Mouse (Mus musculus) Patski (cell line): ENCODE results near the gene Cyp2d10. TPM values are rescaled to one million over a fixed set of nuclear protein-coding genes. Genes with fewer than 3 reads are reported as not detected.

ENCODE experiments used
- ATAC-seq: fragments of 100-300 bp; one replicate; pipeline ENCODE4 v1.8.0; 2021
- CTCF ChIA-PET: fragments of 350-600 bp; sonication (Branson Sonifier 250); formaldehyde crosslinking; loops from one replicate; lab custom pipeline; 2022; ENCODE audit warnings: inconsistent platforms; lab: Charles Lee
- POLR2A ChIA-PET: fragments of 350-600 bp; sonication (Branson Sonifier 250); formaldehyde crosslinking; loops from one replicate; lab custom pipeline; 2022; ENCODE audit warnings: antibody characterized with exemption, inconsistent platforms; lab: Charles Lee
- DNase-seq: peaks from one replicate; pipeline ENCODE4 v3.0.0-alpha.2; 2011; ENCODE audit warnings: low read depth, low spot score
- H3K27me3 ChIP-seq: fragments of 371-371 bp; one replicate; pipeline ENCODE4 v1.5.1; 2021
- CTCF ChIP-seq: fragments of 100-300 bp; IDR thresholded peaks from one replicate; pipeline ENCODE4 v1.5.1; 2021
- in situ Hi-C: fragments of 300-500 bp; cut with MboI; formaldehyde crosslinking; loops from 3 replicates; pipeline ENCODE4 v1.11.1; 2018; ENCODE audit warnings: low pct_unique_long_range_greater_than_20kb, mixed read lengths
- polyA plus RNA-seq: library from polyadenylated mRNA; unstranded; gene quantifications from one replicate; pipeline ENCODE4 v1.2.3, GENCODE M21; 2021

Cyp2d10 gene
- polyA plus RNA-seq, 1 experiment from 2014 or later = 0.30 TPM

DNA sequence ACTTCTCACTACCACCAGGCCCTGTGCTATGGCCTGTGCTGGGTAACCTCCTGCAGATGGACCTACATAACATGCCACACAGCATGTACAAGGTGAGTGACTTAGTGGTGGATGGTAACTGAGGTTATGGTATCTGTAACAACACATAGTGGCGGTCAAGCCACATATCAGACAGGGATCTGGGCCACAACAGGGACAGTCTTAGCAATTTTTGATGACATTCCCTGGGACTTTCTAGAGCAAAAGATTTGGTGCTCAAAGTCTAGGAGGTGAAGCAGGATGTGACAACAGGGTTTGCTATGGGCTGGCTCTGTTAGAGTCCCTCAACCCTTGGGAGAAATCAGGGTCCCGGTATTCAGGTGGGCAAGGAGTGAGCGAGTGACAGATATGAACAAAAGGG, 26.6 kb upstream of the Cyp2d10 start:
- CTCF ChIA-PET = no interaction called here
- POLR2A ChIA-PET = no interaction called here

GRCm38 (mm10) chr15:82433137-82433536, 26.1 kb upstream of the Cyp2d10 start, which contains the start of gene Cyp2d9:
Gene Cyp2d9 (plus strand): TSS chr15:82433437.
- ChIA-PET POLR2A (no interaction called here), CTCF (no interaction called here)
- in situ Hi-C loops = no loop called here
- DNase-seq (no peak), ATAC-seq (no peak)
- no peak for TF ChIP-seq CTCF
- H3K27me3 ChIP-seq = peaks cover 13% of the 10 kb centered on the region

More for the DNA sequence above, 26.6 kb upstream of the Cyp2d10 start:
- peaks cover 13% of the 10 kb centered on the region for H3K27me3 ChIP-seq
- in situ Hi-C loops = no loop called here
- ATAC-seq (no peak), DNase-seq (no peak)
- TF ChIP-seq CTCF = no peak

- peaks cover 10% of the 10 kb centered on the region for H3K27me3 ChIP-seq
- CTCF ChIA-PET = no interaction called here
- no peak for TF ChIP-seq CTCF
- ATAC-seq (no peak), DNase-seq (no peak)
- in situ Hi-C loops = no loop called here
- POLR2A ChIA-PET = no interaction called here
Observed at GRCm38 (mm10) chr15:82423471-82423870, 16.5 kb upstream of the Cyp2d10 start.

DNA sequence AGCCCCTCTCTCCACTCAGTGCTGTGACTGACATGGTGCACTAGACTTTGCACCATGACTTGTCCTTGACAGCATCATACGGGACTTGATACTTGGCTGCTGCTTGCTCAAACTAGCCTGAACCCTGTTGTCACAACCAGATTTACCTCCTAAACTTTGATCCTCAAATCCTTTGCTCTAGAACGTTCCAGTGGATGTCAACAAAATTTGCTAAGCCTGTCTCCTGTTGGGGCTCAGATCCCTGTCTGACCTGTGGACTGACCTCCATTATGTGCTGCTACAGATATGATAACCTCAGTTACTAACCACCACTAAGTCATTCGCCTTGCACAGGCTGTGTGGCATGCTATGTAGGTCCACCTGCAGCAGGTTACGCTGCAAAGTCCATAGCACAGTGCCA, 15.9 kb upstream of the Cyp2d10 start:
- in situ Hi-C loops = no loop called here
- ATAC-seq (no peak), DNase-seq (no peak)
- ChIA-PET CTCF (no interaction called here), POLR2A (no interaction called here)
- no peak for TF ChIP-seq CTCF
- peaks cover 10% of the 10 kb centered on the region for H3K27me3 ChIP-seq

DNA sequence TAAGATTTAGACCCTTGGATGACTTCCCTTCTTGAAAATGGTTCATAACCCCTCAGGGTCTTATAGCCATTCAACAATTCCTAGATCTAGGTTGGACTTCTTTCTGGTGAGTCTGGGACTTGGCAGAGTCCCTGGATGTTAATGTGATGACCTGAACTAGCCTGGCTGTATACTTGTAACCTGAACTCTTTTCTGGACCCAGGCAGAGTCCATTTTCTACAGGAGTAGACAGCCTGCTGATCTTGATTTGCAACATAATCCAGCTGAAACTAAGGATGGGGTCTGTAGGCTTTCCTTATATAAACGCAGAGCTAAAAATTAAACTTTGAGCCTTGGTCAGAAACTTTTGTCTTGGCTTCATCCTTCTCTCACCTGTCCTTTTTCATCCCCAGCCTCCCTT, 11.6 kb upstream of the Cyp2d10 start:
- TF ChIP-seq CTCF = no peak
- ChIA-PET CTCF (no interaction called here), POLR2A (no interaction called here)
- in situ Hi-C loops = no loop called here
- no peak for DNase-seq
- no peak for ATAC-seq
- peaks cover 6% of the 10 kb centered on the region for H3K27me3 ChIP-seq

DNA sequence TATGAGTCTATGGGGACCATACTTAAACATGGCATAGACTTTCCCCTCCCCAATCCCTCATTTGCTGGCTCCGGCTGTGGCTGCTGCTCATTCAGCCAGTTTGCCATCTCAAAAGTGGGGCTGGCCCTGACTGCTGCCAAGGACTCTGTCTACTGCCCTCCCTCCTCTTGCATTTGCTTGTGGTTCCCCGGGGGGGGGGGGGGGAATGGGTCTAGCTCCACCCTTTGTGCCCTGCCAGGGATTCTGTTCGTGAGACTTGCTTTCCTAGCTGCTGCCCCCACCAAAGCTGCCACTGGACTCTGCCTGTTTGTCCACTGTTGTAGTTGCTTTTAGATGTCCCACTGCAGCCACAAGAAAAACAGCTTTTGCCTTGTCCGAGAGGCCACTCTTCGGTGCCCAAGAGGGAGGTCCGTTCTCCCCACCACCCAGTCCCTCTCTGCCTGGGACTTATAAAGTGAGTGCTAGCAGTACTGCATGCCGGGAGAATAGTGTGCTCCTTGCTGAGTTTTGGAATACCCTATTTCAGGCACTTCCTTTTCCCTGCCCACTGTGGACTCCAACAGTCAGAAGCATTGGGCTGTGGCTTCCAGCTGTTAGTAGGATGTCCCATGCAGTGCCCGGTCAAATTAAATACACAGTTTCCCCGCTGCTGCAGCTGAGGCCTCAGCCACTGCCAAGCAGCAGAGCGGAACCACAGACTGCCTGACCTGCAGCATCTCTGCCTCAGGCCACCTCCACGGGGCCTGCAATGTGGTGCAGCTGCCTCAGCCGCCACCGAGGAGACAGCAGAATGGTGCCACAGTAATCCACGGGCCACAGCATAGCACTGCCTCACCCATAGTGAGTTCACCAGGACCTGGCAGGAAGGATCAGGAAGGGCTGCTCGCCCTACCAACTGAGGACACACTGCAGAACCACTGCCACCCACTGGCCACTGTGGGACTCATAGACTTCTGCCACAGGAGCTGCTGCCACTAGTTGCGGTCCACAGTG, 10.1 kb upstream of the Cyp2d10 start:
- DNase-seq = no peak
- peak; percentile 59 for TF ChIP-seq CTCF
- H3K27me3 ChIP-seq = peaks cover 6% of the 10 kb centered on the region
- peak; percentile 46 for ATAC-seq
- POLR2A ChIA-PET = no interaction called here
- in situ Hi-C loops = no loop called here
- CTCF ChIA-PET = interaction anchor here (1.1 to 1.5 kb wide), 2 partner anchors 56 to 70 kb away, joined by 3 to 4 read pairs; no protein-coding TSS in a partner anchor

- POLR2A ChIA-PET = no interaction called here
- H3K27me3 ChIP-seq = peaks cover 2% of the 10 kb centered on the region
- in situ Hi-C loops = no loop called here
- ATAC-seq (no peak), DNase-seq (no peak)
- TF ChIP-seq CTCF = no peak
- CTCF ChIA-PET = no interaction called here
Observed at GRCm38 (mm10) chr15:82407536-82407935, 541 bp upstream of the Cyp2d10 start.

DNA sequence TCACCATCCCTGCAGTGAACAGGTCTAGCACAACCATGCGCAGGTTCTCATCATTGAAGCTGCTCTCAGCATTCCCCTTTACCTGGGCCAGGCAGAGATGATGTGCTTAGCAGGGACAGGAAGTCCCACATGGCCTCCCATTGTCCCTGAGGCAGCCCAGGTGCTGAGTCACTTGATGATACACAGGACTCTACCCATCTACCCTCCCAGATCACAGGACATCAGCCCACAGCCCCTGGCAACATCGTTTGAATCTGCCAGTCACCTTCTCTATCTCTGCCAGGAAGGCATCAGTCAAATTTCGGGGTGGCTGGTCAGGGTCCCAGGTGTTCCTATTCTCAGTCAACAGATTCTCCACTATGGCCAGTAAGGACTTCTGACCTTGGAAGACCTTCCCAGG, 2.8 kb downstream of the Cyp2d10 start:
- DNase-seq = no peak
- CTCF ChIA-PET = no interaction called here
- ATAC-seq = no peak
- POLR2A ChIA-PET = no interaction called here
- peaks cover 2% of the 10 kb centered on the region for H3K27me3 ChIP-seq
- TF ChIP-seq CTCF = no peak
- in situ Hi-C loops = no loop called here

DNA sequence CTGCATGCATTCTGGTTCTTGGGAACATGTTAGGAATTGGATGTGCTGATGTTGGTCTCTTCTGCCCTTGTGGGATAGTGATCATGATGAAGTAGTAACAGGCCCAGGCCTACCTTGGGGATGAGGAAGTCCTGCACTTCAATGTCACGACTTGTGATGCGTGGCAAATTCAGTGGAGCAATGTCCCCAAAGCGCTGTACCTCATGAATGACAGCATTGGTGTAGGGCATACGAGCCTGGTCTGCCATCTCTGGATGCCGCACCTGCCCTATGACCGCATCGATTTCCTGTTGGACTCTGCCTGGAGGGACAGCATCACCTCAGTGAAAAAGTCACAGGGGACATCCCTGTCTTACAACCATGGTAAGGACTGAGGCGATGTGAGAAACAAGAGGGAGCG, 3.4 kb downstream of the Cyp2d10 start:
- in situ Hi-C loops = no loop called here
- POLR2A ChIA-PET = no interaction called here

DNA sequence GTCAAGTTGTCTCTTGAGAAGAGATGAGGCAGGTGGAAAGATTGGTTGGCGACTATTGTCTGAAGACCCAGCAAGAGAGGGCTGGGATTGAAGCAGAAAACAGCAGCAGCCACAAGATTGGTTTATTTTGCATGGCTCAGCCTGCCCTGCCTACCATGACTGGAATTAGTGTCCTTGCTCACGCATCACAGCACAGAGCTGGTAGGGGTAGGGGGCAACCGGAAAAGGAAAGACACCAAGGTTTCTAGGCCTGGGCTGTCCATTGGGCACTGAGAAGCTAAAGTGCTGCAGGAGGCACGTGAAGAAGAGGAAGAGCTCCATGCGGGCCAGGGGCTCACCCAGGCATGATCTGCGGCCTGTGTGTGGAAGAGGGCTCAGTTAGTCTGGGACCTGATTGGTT, 4.3 kb downstream of the Cyp2d10 start:
- no peak for TF ChIP-seq CTCF
- no peak for DNase-seq
- peaks cover 2% of the 10 kb centered on the region for H3K27me3 ChIP-seq
- CTCF ChIA-PET = no interaction called here
- in situ Hi-C loops = no loop called here
- no peak for ATAC-seq
- POLR2A ChIA-PET = no interaction called here

More for the DNA sequence above, 3.4 kb downstream of the Cyp2d10 start:
- DNase-seq (no peak), ATAC-seq (no peak)
- TF ChIP-seq CTCF = no peak
- peaks cover 2% of the 10 kb centered on the region for H3K27me3 ChIP-seq
- CTCF ChIA-PET = no interaction called here

DNA sequence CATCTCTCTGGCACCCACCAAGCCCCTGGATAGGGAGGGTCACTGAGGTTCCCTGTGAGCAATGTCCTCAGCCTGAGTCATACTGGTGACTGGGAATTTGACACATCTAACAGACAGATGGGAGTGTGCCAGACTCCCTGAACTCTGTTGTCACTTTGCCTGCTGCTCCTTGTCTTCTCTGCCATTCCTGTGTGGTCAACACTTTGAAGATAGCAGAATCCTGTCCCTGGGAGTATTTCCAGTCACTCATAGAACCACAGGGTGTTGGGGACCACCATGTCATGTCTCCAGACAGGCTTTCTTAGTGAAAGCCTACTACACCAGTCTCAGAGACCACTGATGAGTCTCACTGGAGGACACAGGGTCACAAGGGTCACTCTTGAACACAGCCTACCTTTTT, 4.9 kb downstream of the Cyp2d10 start:
- DNase-seq (no peak), ATAC-seq (no peak)
- peaks cover 2% of the 10 kb centered on the region for H3K27me3 ChIP-seq
- TF ChIP-seq CTCF = no peak
- CTCF ChIA-PET = no interaction called here
- in situ Hi-C loops = no loop called here
- POLR2A ChIA-PET = no interaction called here
